ENCODE assay signal across 30 mouse cellular contexts in genomic region chr5:126155216-126155880, GRCm38 (mm10).
A peak's percentile ranks its signal among the peaks of the same experiment; 100 is the strongest.
DNase-seq lines count a peak whose midpoint lies in the region; ATAC-seq and TF ChIP-seq lines count a peak whose summit lies in the region.
"Had no signal": no experiment of that assay in that cellular context is flagged by ENCODE, and none has a peak within 500 bp of the region (broad histone marks: within the 10 kb centered on the region; RNA-seq: fewer than 3 reads in every experiment).

No protein-coding gene starts in this region.

- ATAC-seq in hindbrain, postnatal 0 days: no peak
- ATAC-seq: forebrain, embryonic 16.5 days; hindbrain, embryonic 16.5 days; intestine, embryonic 15.5 days; liver, embryonic 12.5 days; liver, postnatal 0 days; midbrain, embryonic 16.5 days; Patski had no signal

- WGBS in hindbrain, postnatal 0 days: 35% methylated on average over 6 of the region's 6 CpGs
- 56% methylated on average over 6 of the region's 6 CpGs for WGBS in hindbrain, embryonic 10.5 days
- 46% methylated on average over 6 of the region's 6 CpGs for WGBS in heart, adult 2 months

- no peaks in the 10 kb centered on the region for H3K4me1 ChIP-seq in hindbrain, postnatal 0 days (ENCODE audit: insufficient read depth, low read length)
- no peaks in the 10 kb centered on the region for H3K4me1 ChIP-seq in hindbrain, embryonic 10.5 days (replicated peaks)
- peaks cover 0 to 3% of the 10 kb centered on the region in 2 experiments; a peak in 1 of 4 replicates for H3K4me1 ChIP-seq in ES-E14 (ENCODE audit: control insufficient read depth in 2 of 2, insufficient read depth in 2 of 2, low read length in 2 of 2, poor library complexity in 1 of 2)
- H3K4me1 ChIP-seq in heart, adult 2 months (ENCODE audit: control insufficient read depth, insufficient read depth, low read length): no peaks in the 10 kb centered on the region
- H3K4me1 ChIP-seq: intestine, embryonic 15.5 days; liver, embryonic 12.5 days had no signal

- H3K27ac ChIP-seq in hindbrain, postnatal 0 days: no peak overlapping the region
- no peak overlapping the region for H3K27ac ChIP-seq in hindbrain, embryonic 10.5 days
- H3K27ac ChIP-seq in ES-E14 (ENCODE audit: insufficient read depth, low read depth, low read length, poor library complexity, severe bottlenecking): no peak overlapping the region
- H3K27ac ChIP-seq in heart, adult 2 months: no peak overlapping the region
- H3K27ac ChIP-seq: intestine, embryonic 15.5 days; kidney, postnatal 0 days; liver, embryonic 12.5 days; macrophage; neural tube, embryonic 13.5 days had no signal

- H3K4me3 ChIP-seq in hindbrain, postnatal 0 days (ENCODE audit: low read length): no peak overlapping the region
- H3K4me3 ChIP-seq in hindbrain, embryonic 10.5 days: no peak overlapping the region
- no peak overlapping the region for H3K4me3 ChIP-seq in ES-E14 (ENCODE audit: insufficient read depth in 1 of 2, low read depth in 1 of 2, low read length in 2 of 2, poor library complexity in 1 of 2, severe bottlenecking in 1 of 2)
- H3K4me3 ChIP-seq in heart, adult 2 months: no peak overlapping the region
- H3K4me3 ChIP-seq: intestine, embryonic 15.5 days; liver, embryonic 12.5 days; myocyte; neural tube, embryonic 13.5 days had no signal

- TF ChIP-seq CTCF in hindbrain, postnatal 0 days (IDR thresholded peaks at IDR 0.05; ENCODE audit: low read depth): no peak
- no peak for TF ChIP-seq CTCF in heart, adult 2 months (IDR thresholded peaks at IDR 0.05)

- H3K36me3 ChIP-seq in hindbrain, postnatal 0 days (ENCODE audit: insufficient read depth, low read length): no peaks in the 10 kb centered on the region
- H3K36me3 ChIP-seq in hindbrain, embryonic 10.5 days: no peaks in the 10 kb centered on the region
- H3K36me3 ChIP-seq in ES-E14 (ENCODE audit: control insufficient read depth, insufficient read depth, low read length, poor library complexity, severe bottlenecking): no peaks in the 10 kb centered on the region
- H3K36me3 ChIP-seq in heart, adult 2 months (ENCODE audit: control insufficient read depth, insufficient read depth, low read length): no peaks in the 10 kb centered on the region
- H3K36me3 ChIP-seq: G1E; intestine, embryonic 15.5 days; liver, embryonic 12.5 days; neural tube, embryonic 13.5 days had no signal

- no peak for TF ChIP-seq POLR2A in heart, adult 2 months (IDR thresholded peaks at IDR 0.05; ENCODE audit: insufficient read depth, low read depth, low read length)

- H3K9me3 ChIP-seq in hindbrain, postnatal 0 days (ENCODE audit: low read length): no peaks in the 10 kb centered on the region
- no peaks in the 10 kb centered on the region for H3K9me3 ChIP-seq in hindbrain, embryonic 10.5 days
- H3K9me3 ChIP-seq in ES-E14 (ENCODE audit: control insufficient read depth, insufficient read depth, low read depth, low read length): no peaks in the 10 kb centered on the region
- H3K9me3 ChIP-seq: intestine, embryonic 15.5 days; neural tube, embryonic 13.5 days had no signal

- intact Hi-C loops in heart, adult 2 months (cut with DNase I): no loop called here

- no peak for TF ChIP-seq EP300 in heart, adult 2 months (IDR thresholded peaks at IDR 0.05; ENCODE audit: insufficient read depth, low read depth, low read length)

- no peaks in the 10 kb centered on the region for H3K79me2 ChIP-seq in heart, adult 2 months (replicated peaks; ENCODE audit: control insufficient read depth, insufficient read depth, low read length)

- H3K27me3 ChIP-seq in hindbrain, postnatal 0 days (ENCODE audit: insufficient read depth, low read length): no peaks in the 10 kb centered on the region
- no peaks in the 10 kb centered on the region for H3K27me3 ChIP-seq in hindbrain, embryonic 10.5 days (ENCODE audit: insufficient read depth, poor library complexity, severe bottlenecking)
- no peaks in the 10 kb centered on the region for H3K27me3 ChIP-seq in heart, adult 2 months (ENCODE audit: control insufficient read depth, insufficient read depth, low read length)
- H3K27me3 ChIP-seq: intestine, embryonic 15.5 days; liver, embryonic 12.5 days; neural tube, embryonic 13.5 days; Patski had no signal

- peak; percentile 47 for DNase-seq in hindbrain, postnatal 0 days (ENCODE audit: low spot score)
- no peak for DNase-seq in hindbrain, embryonic 10.5 days (ENCODE audit: low spot score)
- DNase-seq in ES-E14 (ENCODE audit: low read depth, low spot score) (peak; percentile 40), ZHBTc4 (ENCODE audit: low read depth, low spot score) (peak; percentile 70)
- peak; percentile 21 for DNase-seq in retina, postnatal 7 days (ENCODE audit: low read depth, low spot score)
- no peak for DNase-seq in gastrocnemius, adult 18-20 months (ENCODE audit: low spot score)
- no peak for DNase-seq in heart, adult 2 months
- DNase-seq: adrenal gland, postnatal 25 days; cerebellum, adult 2 months; cerebellum, postnatal 25 days; heart, postnatal 14 days; kidney, adult 2 months; kidney, postnatal 4 days; layer of hippocampus, postnatal 36 days; left cerebral cortex, postnatal 4 days; liver, postnatal 0 days; right cerebral cortex, adult 18-20 months; spleen, adult 18-20 months; thymus, postnatal 4 days had no signal

- no peak overlapping the region for H3K4me2 ChIP-seq in hindbrain, postnatal 0 days (ENCODE audit: low read depth, low read length)
- H3K4me2 ChIP-seq: intestine, embryonic 15.5 days; liver, embryonic 12.5 days; neural tube, embryonic 13.5 days had no signal

- in situ Hi-C loops in ES-E14 (cut with MboI; ENCODE audit: low sequenced_read_pairs in 2 of 2, unreplicated experiment in 2 of 2): no loop called here

- H3K9ac ChIP-seq in hindbrain, postnatal 0 days (replicated peaks; ENCODE audit: low read length): no peak overlapping the region
- no peak overlapping the region for H3K9ac ChIP-seq in ES-E14 (ENCODE audit: insufficient read depth, low read depth, low read length, poor library complexity, severe bottlenecking)
- no peak overlapping the region for H3K9ac ChIP-seq in heart, adult 2 months (ENCODE audit: low read depth, low read length)
- H3K9ac ChIP-seq: intestine, embryonic 15.5 days; liver, embryonic 12.5 days; liver, postnatal 0 days; neural tube, embryonic 13.5 days had no signal

TF ChIP-seq in ES-E14, 5 proteins besides CTCF, POLR2A, EP300 and RAD21:
- TF ChIP-seq ZNF384 (IDR thresholded peaks at IDR 0.05; ENCODE audit: low read depth, low read length): no peak
- no peak for TF ChIP-seq HCFC1 (IDR thresholded peaks at IDR 0.05; ENCODE audit: borderline replicate concordance, insufficient read depth, low read length)
- TF ChIP-seq CHD2 (IDR thresholded peaks at IDR 0.05; ENCODE audit: low read depth, low read length): no peak
- no peak for TF ChIP-seq MAFK (IDR thresholded peaks at IDR 0.05; ENCODE audit: insufficient read depth, low read depth, low read length)
- no peak for TF ChIP-seq ZC3H11A (IDR thresholded peaks at IDR 0.05; ENCODE audit: borderline replicate concordance, low read depth, low read length)

Comparison
In these comparisons a context has a peak if more than half of its experiments do, and no peak if none do; other contexts are left out.
1. DNase-seq: peak in hindbrain, postnatal 0 days (single experiment), ES-E14 (single experiment), ZHBTc4 (single experiment) and retina, postnatal 7 days (single experiment); none in hindbrain, embryonic 10.5 days (single experiment), gastrocnemius, adult 18-20 months (single experiment) and heart, adult 2 months (0 of 2).